Mouse (Mus musculus) right cerebral cortex, postnatal 36 days (tissue): ENCODE results near the gene Pcid2.
"Not testable (repeated sequence)": the region's sequence is repeated elsewhere in the genome, so short reads cannot be mapped to it uniquely, and the experiment has no call there.

Experiments
- DNase-seq, 2 experiments: peaks; one replicate each; pipeline ENCODE4 v3.0.0; 2022; ENCODE audit warnings: low spot score in 2 of 2, mixed read lengths in 1 of 2

The Pcid2 gene

GRCm38 (mm10) chr8:13077542-13077941, 27.7 kb downstream of the Pcid2 start:
- DNase-seq, result no peak

GRCm38 (mm10) chr8:13075579-13075978, 29.7 kb downstream of the Pcid2 start:
- DNase-seq, result not testable (repeated sequence)

DNA sequence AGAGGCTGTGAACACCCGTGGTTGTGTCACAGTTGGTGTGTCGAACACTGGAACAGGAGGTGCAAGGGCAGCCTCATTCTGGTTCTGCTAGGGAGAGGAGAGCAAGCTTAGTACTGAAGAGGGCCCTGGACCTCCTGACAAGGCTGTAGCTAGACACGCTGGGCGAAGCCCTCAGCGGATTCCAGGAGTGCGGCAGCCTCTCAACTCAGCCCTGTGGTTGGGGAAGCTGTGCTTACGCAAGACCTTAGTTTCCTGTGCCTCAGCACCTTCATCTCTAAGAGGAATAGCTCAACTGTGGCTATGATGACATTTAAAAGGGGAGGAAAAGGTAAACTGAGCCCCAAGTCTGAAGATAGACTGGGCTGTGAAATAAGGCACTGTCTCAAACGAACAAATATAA, 30.2 kb downstream of the Pcid2 start:
- DNase-seq, result no peak

GRCm38 (mm10) chr8:13073255-13073654, 32.0 kb downstream of the Pcid2 start:
- DNase-seq, result no peak

DNA sequence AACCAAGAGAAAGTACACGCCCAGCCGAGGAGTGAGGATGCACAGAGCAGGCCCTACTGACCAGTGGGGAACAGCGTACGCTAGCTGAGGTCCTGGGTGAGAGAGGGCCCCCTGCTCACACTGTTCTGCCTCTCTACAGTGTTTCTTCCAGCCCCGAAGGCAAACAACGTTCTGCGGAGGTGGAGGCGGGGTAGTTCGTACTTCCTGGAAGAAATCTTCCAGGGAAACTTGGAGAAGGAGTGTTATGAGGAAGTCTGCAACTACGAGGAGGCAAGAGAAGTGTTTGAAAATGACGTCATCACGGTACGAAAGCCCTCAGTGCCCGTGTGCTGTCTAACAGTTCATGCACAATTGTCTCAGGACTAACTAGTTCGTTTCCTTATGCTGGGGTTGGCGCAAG, 42.1 kb downstream of the Pcid2 start:
- no peak for DNase-seq

- no peak for DNase-seq
Observed at GRCm38 (mm10) chr8:13060441-13061150, 44.7 kb downstream of the Pcid2 start, which contains the start of gene Proz. Gene Proz, plus strand, starts transcription at chr8:13060914.

- DNase-seq, result no peak
Observed at GRCm38 (mm10) chr8:13057351-13057750, 47.9 kb downstream of the Pcid2 start.

- DNase-seq, result no peak
Observed at GRCm38 (mm10) chr8:13050550-13050949, 54.7 kb downstream of the Pcid2 start.

DNA sequence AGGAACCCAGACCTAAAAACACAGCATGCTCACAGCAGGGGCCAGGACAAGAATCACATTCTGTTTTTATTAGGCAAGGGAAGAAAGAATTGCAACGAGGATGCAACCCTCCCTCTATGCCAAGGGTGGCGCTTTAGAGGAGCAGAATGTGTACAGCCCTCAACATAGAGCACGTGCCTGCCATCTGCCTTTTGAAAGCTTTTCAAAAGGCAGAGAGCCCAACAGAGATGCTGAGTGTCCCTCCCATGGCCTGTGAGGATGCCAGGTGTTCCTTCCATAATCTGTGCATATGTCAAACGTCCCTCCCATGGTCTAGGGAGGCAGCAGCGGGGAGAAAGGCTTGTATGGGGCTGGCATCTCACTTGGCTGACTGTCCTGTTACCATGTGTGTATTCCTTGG, 57.6 kb downstream of the Pcid2 start:
- DNase-seq, result no peak

GRCm38 (mm10) chr8:13041459-13041858, 63.8 kb downstream of the Pcid2 start:
- no peak for DNase-seq

GRCm38 (mm10) chr8:13039054-13039453, 66.2 kb downstream of the Pcid2 start:
- DNase-seq, result no peak

DNA sequence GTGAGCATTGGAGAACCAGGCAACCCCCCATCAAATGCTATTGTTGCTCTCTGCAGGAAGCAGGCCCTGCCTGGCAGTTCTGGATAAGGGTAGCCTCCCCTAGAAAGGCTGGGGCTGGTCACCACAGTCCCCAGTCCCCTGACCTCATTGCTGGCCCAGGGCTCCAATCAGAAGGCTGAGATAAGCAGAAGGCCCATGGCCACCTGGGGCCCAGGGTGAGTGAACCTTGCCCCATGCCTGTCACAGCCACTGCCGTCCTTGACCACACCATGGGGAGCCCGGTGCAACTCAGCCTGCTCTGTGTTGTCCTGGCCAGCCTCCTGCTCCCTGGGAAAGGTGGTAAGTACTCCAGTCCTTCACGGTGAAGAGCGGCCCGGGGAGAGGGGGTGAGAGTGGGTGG, 67.7 kb downstream of the Pcid2 start:
- DNase-seq, result no peak

- DNase-seq, result no peak
Observed at GRCm38 (mm10) chr8:13037015-13037414, 68.2 kb downstream of the Pcid2 start, which contains the start of gene F10. Gene F10, plus strand, starts transcription at chr8:13037308.

DNA sequence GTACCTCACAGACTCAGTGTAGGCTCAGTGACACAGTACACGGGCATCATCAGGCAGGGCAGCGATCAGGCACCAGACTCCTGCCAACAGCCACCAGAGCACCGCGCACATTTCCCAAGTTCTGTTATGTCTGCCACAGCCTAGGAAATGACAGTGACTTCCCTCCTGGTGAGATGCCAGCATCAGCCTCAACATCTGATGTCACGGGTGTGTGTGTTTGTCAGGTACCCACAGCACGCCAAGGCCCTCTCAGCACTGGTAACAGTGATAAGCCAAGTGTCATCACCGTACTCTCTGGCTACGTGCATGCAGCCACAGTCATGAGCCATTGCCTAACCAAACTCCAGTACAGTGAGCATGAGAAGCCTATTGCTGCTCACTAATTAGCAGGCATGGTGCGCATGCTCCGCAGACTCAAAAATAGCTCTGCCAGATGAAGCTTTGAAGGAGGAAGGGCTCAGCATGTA, 68.9 kb downstream of the Pcid2 start:
- DNase-seq, result peak; percentile 32 to 36

- peak; percentile 66 to 86 for DNase-seq
Observed at GRCm38 (mm10) chr8:13028482-13028881, 76.8 kb downstream of the Pcid2 start.

GRCm38 (mm10) chr8:13027615-13028014, 77.6 kb downstream of the Pcid2 start:
- no peak for DNase-seq
